Mouse (Mus musculus) MEL (cell line): Measurements from ENCODE around the gene Dnajc28. TPM values are rescaled to one million over a fixed set of nuclear protein-coding genes. Genes with fewer than 3 reads are reported as not detected.

Experiments used
- DNase-seq: peaks from one replicate; pipeline ENCODE4 v3.0.0; 2011; ENCODE audit warnings: low read depth, low spot score
- H3K27ac ChIP-seq: 2 replicates; pipeline ENCODE4 v1.5.1; 2012; ENCODE audit warnings: low read depth, mild to moderate bottlenecking, control low read depth, low read length, moderate library complexity; ENCODE audit not compliant: control insufficient read depth
- H3K27me3 ChIP-seq, 2 experiments: fragments of 150-350 bp in 1 of 2; sonication (generic) in 1 of 2; 2 replicates each; pipeline ENCODE4 v1.6.1; 2012; ENCODE audit warnings: low read length in 2 of 2, mild to moderate bottlenecking in 2 of 2, improper control_type of control experiment in 1 of 2, moderate library complexity in 1 of 2; ENCODE audit not compliant: insufficient read depth in 2 of 2, control insufficient read depth in 1 of 2
- H3K36me3 ChIP-seq, 2 experiments: 2 replicates each; pipeline ENCODE4 v1.6.1; 2012 to 2014; ENCODE audit warnings: low read length in 2 of 2, improper control_type of control experiment in 1 of 2, inconsistent platforms in 1 of 2, mild to moderate bottlenecking in 1 of 2; ENCODE audit not compliant: insufficient read depth in 2 of 2, control insufficient read depth in 1 of 2
- H3K4me1 ChIP-seq, 2 experiments: fragments of 150-350 bp in 1 of 2; sonication (generic) in 1 of 2; 2 replicates each; pipeline ENCODE4 v1.6.1; 2012; ENCODE audit warnings: low read length in 2 of 2, improper control_type of control experiment in 1 of 2, mild to moderate bottlenecking in 1 of 2; ENCODE audit not compliant: insufficient read depth in 2 of 2, control insufficient read depth in 1 of 2
- H3K4me3 ChIP-seq, 2 experiments: fragments of 150-350 bp in 1 of 2; sonication (generic) in 1 of 2; 2 replicates each; pipeline ENCODE4 v1.5.1; 2012; ENCODE audit warnings: low read depth in 2 of 2, low read length in 2 of 2, mild to moderate bottlenecking in 2 of 2, moderate library complexity in 2 of 2, control low read depth in 1 of 2, improper control_type of control experiment in 1 of 2; ENCODE audit not compliant: control insufficient read depth in 1 of 2, insufficient read depth in 1 of 2
- H3K79me2 ChIP-seq: 2 replicates; pipeline ENCODE4 v1.6.1; 2012; ENCODE audit warnings: mild to moderate bottlenecking, low read length, moderate library complexity; ENCODE audit not compliant: control insufficient read depth, poor library complexity, insufficient read depth
- H3K9ac ChIP-seq: 2 replicates; pipeline ENCODE4 v1.6.1; 2012; ENCODE audit warnings: low read depth, mild to moderate bottlenecking, control low read depth, low read length, moderate library complexity; ENCODE audit not compliant: control insufficient read depth, poor library complexity, severe bottlenecking
- H3K9me3 ChIP-seq: fragments of 150-350 bp; sonication (generic); replicated peaks from 2 replicates; pipeline ENCODE4 v1.6.1; 2012; ENCODE audit warnings: mild to moderate bottlenecking, low read length, improper control_type of control experiment, moderate library complexity; ENCODE audit not compliant: insufficient read depth
- CHD1 ChIP-seq: IDR thresholded peaks from 2 replicates; pipeline ENCODE4 v1.6.1; 2012; ENCODE audit warnings: low read depth, mild to moderate bottlenecking, inconsistent platforms, low read length, improper control_type of control experiment
- ELF1 ChIP-seq: IDR thresholded peaks from 2 replicates; pipeline ENCODE4 v1.6.1; 2014; ENCODE audit warnings: low read depth, mild to moderate bottlenecking, inconsistent platforms, low read length, improper control_type of control experiment, moderate library complexity
- EP300 ChIP-seq, 2 experiments: IDR thresholded peaks; 2 replicates each; pipeline ENCODE4 v1.6.1; 2011; ENCODE audit warnings: improper control_type of control experiment in 2 of 2, low read length in 2 of 2, low read depth in 1 of 2, mild to moderate bottlenecking in 1 of 2
- ETS1 ChIP-seq: IDR thresholded peaks from 2 replicates; pipeline ENCODE4 v1.6.1; 2012; ENCODE audit warnings: low read depth, mild to moderate bottlenecking, inconsistent platforms, low read length, improper control_type of control experiment, moderate library complexity
- GABPA ChIP-seq: IDR thresholded peaks from 2 replicates; pipeline ENCODE4 v1.6.1; 2012; ENCODE audit warnings: low read depth, mild to moderate bottlenecking, inconsistent platforms, low read length, improper control_type of control experiment, moderate library complexity
- HCFC1 ChIP-seq: IDR thresholded peaks from 2 replicates; pipeline ENCODE4 v1.6.1; 2012; ENCODE audit warnings: low read depth, mild to moderate bottlenecking, inconsistent platforms, low read length, improper control_type of control experiment, moderate library complexity
- JUND ChIP-seq: IDR thresholded peaks from 2 replicates; pipeline ENCODE4 v1.6.1; 2011; ENCODE audit warnings: low read depth, mild to moderate bottlenecking, improper control_type of control experiment, low read length
- MAX ChIP-seq: IDR thresholded peaks from 2 replicates; pipeline ENCODE4 v1.6.1; 2011; ENCODE audit warnings: low read length, improper control_type of control experiment
- MAZ ChIP-seq: IDR thresholded peaks from 2 replicates; pipeline ENCODE4 v1.6.1; 2012; ENCODE audit warnings: low read depth, mild to moderate bottlenecking, inconsistent platforms, low read length, improper control_type of control experiment
- MEF2A ChIP-seq: IDR thresholded peaks from 2 replicates; pipeline ENCODE4 v1.6.1; 2014; ENCODE audit warnings: low read depth, mild to moderate bottlenecking, inconsistent platforms, low read length, improper control_type of control experiment; ENCODE audit not compliant: poor library complexity, insufficient replicate concordance, severe bottlenecking; ENCODE audit errors: extremely low read depth
- MXI1 ChIP-seq: IDR thresholded peaks from 2 replicates; pipeline ENCODE4 v1.6.1; 2011; ENCODE audit warnings: mild to moderate bottlenecking, low read depth, low read length, improper control_type of control experiment
- MYB ChIP-seq: IDR thresholded peaks from 2 replicates; pipeline ENCODE4 v1.6.1; 2011; ENCODE audit warnings: mild to moderate bottlenecking, low read depth, low read length, improper control_type of control experiment
- POLR2A ChIP-seq, 2 experiments: IDR thresholded peaks; 2 replicates each; pipeline ENCODE4 v1.6.1; 2011 to 2012; ENCODE audit warnings: low read length in 2 of 2, mild to moderate bottlenecking in 2 of 2, control low read depth in 1 of 2, improper control_type of control experiment in 1 of 2, low read depth in 1 of 2, moderate library complexity in 1 of 2; ENCODE audit not compliant: control insufficient read depth in 1 of 2, insufficient read depth in 1 of 2, poor library complexity in 1 of 2
- POLR2AphosphoS5 ChIP-seq: IDR thresholded peaks from 2 replicates; pipeline ENCODE4 v1.6.1; 2012; ENCODE audit warnings: low read depth, borderline replicate concordance, mild to moderate bottlenecking, inconsistent platforms, low read length, moderate library complexity, mixed read lengths
- TBP ChIP-seq: IDR thresholded peaks from 2 replicates; pipeline ENCODE4 v1.8.0; 2011; ENCODE audit warnings: low read depth, low read length, improper control_type of control experiment
- TCF12 ChIP-seq: IDR thresholded peaks from 2 replicates; pipeline ENCODE4 v1.6.1; 2014; ENCODE audit warnings: low read depth, mild to moderate bottlenecking, inconsistent platforms, low read length, improper control_type of control experiment, moderate library complexity
- UBTF ChIP-seq: IDR thresholded peaks from 2 replicates; pipeline ENCODE4 v1.6.1; 2012; ENCODE audit warnings: low read depth, mild to moderate bottlenecking, inconsistent platforms, low read length, improper control_type of control experiment, moderate library complexity, borderline replicate concordance; ENCODE audit not compliant: insufficient read depth
- USF2 ChIP-seq, 2 experiments: IDR thresholded peaks; 2 replicates each; pipeline ENCODE4 v1.6.1; 2011 to 2012; ENCODE audit warnings: improper control_type of control experiment in 2 of 2, low read length in 2 of 2, borderline replicate concordance in 1 of 2, inconsistent platforms in 1 of 2, low read depth in 1 of 2, mild to moderate bottlenecking in 1 of 2; ENCODE audit not compliant: insufficient read depth in 1 of 2
- ZC3H11A ChIP-seq: IDR thresholded peaks from 2 replicates; pipeline ENCODE4 v1.6.1; 2012; ENCODE audit warnings: low read depth, mild to moderate bottlenecking, inconsistent platforms, low read length, improper control_type of control experiment
- ZNF384 ChIP-seq: IDR thresholded peaks from 2 replicates; pipeline ENCODE4 v1.6.1; 2012; ENCODE audit warnings: low read depth, mild to moderate bottlenecking, inconsistent platforms, low read length, improper control_type of control experiment
- polyA plus RNA-seq, 2 experiments: library from polyadenylated mRNA; stranded (reverse) in 1 of 2; unstranded in 1 of 2; fragments of >175 nt in 1 of 2; fragments of >200 nt in 1 of 2; gene quantifications; 2 replicates each; pipeline versions ENCODE4 v1.2.1 to v1.2.4; 2012; ENCODE audit warnings: low replicate concordance in 2 of 2, low read depth in 1 of 2; ENCODE audit not compliant: insufficient read length in 2 of 2, insufficient read depth in 1 of 2, missing spikeins in 1 of 2
- total RNA-seq: library from RNA; depleted of rRNA; stranded (reverse); fragments of 300-350 nt; gene quantifications from 2 replicates; pipeline ENCODE4 v1.2.3, GENCODE M21; 2012

Dnajc28 gene
- total and polyA plus RNA-seq, 3 experiments, result 1.2 to 1.9 TPM; not detected in 1

GRCm38 (mm10) chr16:91630584-91630983, 11.8 kb upstream of the Dnajc28 start:
- H3K4me3 ChIP-seq, result no peak overlapping the region
- no peak overlapping the region for H3K27ac ChIP-seq
- H3K4me1 ChIP-seq, result no peaks in the 10 kb centered on the region
- no peak for TF ChIP-seq ETS1
- no peak for TF ChIP-seq EP300 (IDR thresholded peaks at IDR 0.05; ENCODE audit: low read depth in 1 of 2, low read length in 2 of 2)
- no peak for TF ChIP-seq ZNF384
- no peak for TF ChIP-seq HCFC1
- no peak for TF ChIP-seq TBP
- no peak for TF ChIP-seq USF2 (IDR thresholded peaks at IDR 0.05; ENCODE audit: borderline replicate concordance in 1 of 2, insufficient read depth in 1 of 2, low read depth in 1 of 2, low read length in 2 of 2)
- no peak for TF ChIP-seq TCF12
- TF ChIP-seq MAZ, result no peak
- TF ChIP-seq GABPA, result no peak
- TF ChIP-seq MYB, result no peak
- TF ChIP-seq MXI1, result no peak
- TF ChIP-seq ZC3H11A, result no peak
- no peak for TF ChIP-seq POLR2AphosphoS5
- no peak for TF ChIP-seq MAX
- no peak for TF ChIP-seq JUND
- TF ChIP-seq UBTF, result no peak
- H3K27me3 ChIP-seq, result no peaks in the 10 kb centered on the region
- 0 out of 2 replicates have a peak, but pooled peaks cover 2% of the 10 kb centered on the region for H3K79me2 ChIP-seq
- H3K9me3 ChIP-seq, result no peaks in the 10 kb centered on the region
- no peak for DNase-seq
- H3K36me3 ChIP-seq, result peaks cover 0 to 33% of the 10 kb centered on the region in 2 experiments; a peak in 3 of 4 replicates
- no peak overlapping the region for H3K9ac ChIP-seq

- Histone ChIP-seq H3K9me3 (no peaks in the 10 kb centered on the region), H3K27me3 (no peaks in the 10 kb centered on the region), H3K4me1 (no peaks in the 10 kb centered on the region), H3K79me2 (no peaks in the 10 kb centered on the region), H3K4me3 (no peak overlapping the region), H3K27ac (no peak overlapping the region), H3K9ac (no peak overlapping the region), H3K36me3 (peaks cover 0 to 30% of the 10 kb centered on the region in 2 experiments; a peak in 3 of 4 replicates)
- no peak for DNase-seq
- TF ChIP-seq ELF1, result no peak
- TF ChIP-seq MYB, result no peak
- no peak for TF ChIP-seq ZC3H11A
- no peak for TF ChIP-seq MAZ
- no peak for TF ChIP-seq CHD1
- no peak for TF ChIP-seq MEF2A
- no peak for TF ChIP-seq POLR2A (IDR thresholded peaks at IDR 0.05; ENCODE audit: control insufficient read depth in 1 of 2, insufficient read depth in 1 of 2, low read depth in 1 of 2, low read length in 2 of 2, poor library complexity in 1 of 2)
- TF ChIP-seq MAX, result no peak
- no peak for TF ChIP-seq TBP
- no peak for TF ChIP-seq ETS1
Observed at GRCm38 (mm10) chr16:91629749-91630148, 10.9 kb upstream of the Dnajc28 start.
